In genomic region chr1:183236460-183236859, GRCm38 (mm10) we compare ENCODE assay signal across 21 mouse cellular contexts. TPM values are rescaled to one million over a fixed set of nuclear protein-coding genes. Genes with fewer than 3 reads are reported as not detected.
DNase-seq lines count a peak whose midpoint lies in the region; ATAC-seq lines count a peak whose summit lies in the region.
"Had no signal": no experiment of that assay in that cellular context is flagged by ENCODE, and none has a peak within 500 bp of the region (broad histone marks: within the 10 kb centered on the region; RNA-seq: fewer than 3 reads in every experiment).

No protein-coding gene starts in this region.

- H3K9me3 ChIP-seq in heart, embryonic 12.5 days (replicated peaks): no peaks in the 10 kb centered on the region
- H3K9me3 ChIP-seq in heart, embryonic 11.5 days (replicated peaks; ENCODE audit: control insufficient read depth, low read length): no peaks in the 10 kb centered on the region
- H3K9me3 ChIP-seq: G1E had no signal

- no peaks in the 10 kb centered on the region for H3K36me3 ChIP-seq in heart, embryonic 12.5 days
- H3K36me3 ChIP-seq in heart, embryonic 11.5 days (ENCODE audit: control insufficient read depth, insufficient read depth, low read length): no peaks in the 10 kb centered on the region
- H3K36me3 ChIP-seq: G1E had no signal

- H3K4me2 ChIP-seq in heart, embryonic 12.5 days: no peak overlapping the region
- no peak overlapping the region for H3K4me2 ChIP-seq in heart, embryonic 11.5 days

- no peak overlapping the region for H3K4me3 ChIP-seq in heart, embryonic 12.5 days
- H3K4me3 ChIP-seq in heart, embryonic 11.5 days (ENCODE audit: low read depth, low read length): no peak overlapping the region

- intact Hi-C loops in heart, postnatal 10 days (cut with DNase I): loop anchor here (5.0 kb wide), 1 partner anchor 674 kb away; no protein-coding TSS in a partner anchor
- intact Hi-C loops in heart, postnatal 25 days (cut with DNase I): loop anchor here (5.0 kb wide), 1 partner anchor 684 kb away; no protein-coding TSS in a partner anchor

- no peak overlapping the region for H3K27ac ChIP-seq in heart, embryonic 12.5 days (ENCODE audit: poor library complexity, severe bottlenecking)
- no peak overlapping the region for H3K27ac ChIP-seq in heart, embryonic 11.5 days (ENCODE audit: low read depth, low read length)

- 83% methylated on average over 5 of the region's 5 CpGs for WGBS in heart, embryonic 12.5 days
- WGBS in heart, embryonic 11.5 days (ENCODE audit: insufficient replicate concordance): 85% methylated on average over 5 of the region's 5 CpGs

- H3K27me3 ChIP-seq in heart, embryonic 12.5 days (replicated peaks): no peaks in the 10 kb centered on the region
- no peaks in the 10 kb centered on the region; the same call in 1 of the 2 replicates for H3K27me3 ChIP-seq in heart, embryonic 11.5 days (ENCODE audit: control insufficient read depth, insufficient read depth, low read length)
- H3K27me3 ChIP-seq: Patski had no signal

- no peak for ATAC-seq in heart, embryonic 12.5 days (ENCODE audit: insufficient number of reproducible peaks, low FRiP score)
- no peak for ATAC-seq in heart, embryonic 11.5 days (replicated peaks; ENCODE audit: insufficient number of reproducible peaks, low FRiP score, low TSS enrichment)
- ATAC-seq: activated CD4-positive, CD25-positive, alpha-beta regulatory T cell, adult 4 months; CD4-positive, CD25-positive, alpha-beta regulatory T cell, adult 4 months; Patski had no signal

- no peaks in the 10 kb centered on the region for H3K4me1 ChIP-seq in heart, embryonic 12.5 days (replicated peaks)
- no peaks in the 10 kb centered on the region for H3K4me1 ChIP-seq in heart, embryonic 11.5 days (ENCODE audit: control insufficient read depth, insufficient read depth, low read length)

- peak; percentile 91 for DNase-seq in heart, adult 11 months
- peak; percentile 35 to 48 for DNase-seq in heart, adult 18-20 months
- DNase-seq in heart, adult 9 months (ENCODE audit: low spot score in 2 of 2): peak; percentile 40 to 49
- DNase-seq in heart, postnatal 4 days: no peak
- DNase-seq in heart, postnatal 10 days: peak; percentile 14 to 20
- no peak for DNase-seq in heart, postnatal 25 days (ENCODE audit: low spot score)
- DNase-seq: adrenal gland, adult 2 months; adrenal gland, adult 8-10 months; adrenal gland, postnatal 10 days; adrenal gland, postnatal 14 days; adrenal gland, postnatal 25 days; adrenal gland, postnatal 36 days; B cell, adult 2 months; cerebellum, adult 11 months; cerebellum, adult 11-12 months had no signal

- H3K9ac ChIP-seq in heart, embryonic 12.5 days: no peak overlapping the region
- no peak overlapping the region for H3K9ac ChIP-seq in heart, embryonic 11.5 days (ENCODE audit: low read depth, low read length)

RNA-seq across cellular contexts. Expression of gene Disp1, which starts 15.1 kb away (rescaled TPM):
- 10.9 and 12.4 TPM in 2 replicates for polyA plus RNA-seq in heart, embryonic 12.5 days (2016; fragmentation: Nextera tagmentation; extraction: Ambion mirVana)
- 1 to 10 TPM; 7.6 to 8.3 TPM for total RNA-seq in heart, adult 18-20 months (2021)
- polyA plus RNA-seq in heart, embryonic 11.5 days (2014; fragmentation: Nextera tagmentation; extraction: Ambion mirVana): 11.8 and 12.6 TPM in 2 replicates
- total RNA-seq in heart, postnatal 4 days (2021): 10 to 100 TPM; 10.6 to 11.7 TPM
- 10 to 100 TPM; 10.0 to 14.1 TPM for total RNA-seq in heart, postnatal 10 days (2021)
- 1 to 10 TPM; 6.6 to 6.8 TPM for total RNA-seq in heart, postnatal 25 days (2021)

RNA-seq across cellular contexts. Expression of gene Aida, which starts 59.9 kb away (rescaled TPM):
- polyA plus RNA-seq in heart, embryonic 12.5 days (2016; fragmentation: Nextera tagmentation; extraction: Ambion mirVana): 31.4 and 40.8 TPM in 2 replicates
- 10 to 100 TPM; 28.4 to 29.0 TPM for total RNA-seq in heart, adult 18-20 months (2021)
- polyA plus RNA-seq in heart, embryonic 11.5 days (2014; fragmentation: Nextera tagmentation; extraction: Ambion mirVana): 16.0 and 21.7 TPM in 2 replicates
- total RNA-seq in heart, postnatal 4 days (2021): 10 to 100 TPM; 40.2 to 41.6 TPM
- total RNA-seq in heart, postnatal 10 days (2021): 10 to 100 TPM; 37.3 TPM
- 10 to 100 TPM; 23.4 to 32.9 TPM for total RNA-seq in heart, postnatal 25 days (2021)

Comparison
In these comparisons a context has a peak if more than half of its experiments do, and no peak if none do; other contexts are left out.
1. DNase-seq: peak in heart, adult 11 months (single experiment), heart, adult 18-20 months (2 of 2), heart, adult 9 months (2 of 2) and heart, postnatal 10 days (2 of 2); none in heart, postnatal 4 days (single experiment) and heart, postnatal 25 days (single experiment).